Mouse (Mus musculus) E14TG2a.4 (cell line): ENCODE data around the gene Rbm7.

Source experiments
- CTCF ChIP-seq: conservative IDR thresholded peaks from 2 replicates; pipeline ENCODE4 v1.5.1; 2014; ENCODE audit warnings: low read length
- NANOG ChIP-seq: IDR thresholded peaks from 2 replicates; pipeline ENCODE4 v1.6.1; 2014; ENCODE audit warnings: borderline replicate concordance, low read length, mixed read lengths

- TF ChIP-seq CTCF = no peak
- no peak for TF ChIP-seq NANOG
Observed at GRCm38 (mm10) chr9:48443873-48444272, 51.2 kb downstream of the Rbm7 start.
